Mouse (Mus musculus): ENCODE data around the gene Acaca.

GRCm38 (mm10) chr11:84353058-84353726 is 223.7 kb downstream of the Acaca start:
- TF ChIP-seq POLR2A (IDR thresholded peaks at IDR 0.05; ENCODE audit: low read depth, low read length) (no peak), CTCF (conservative IDR thresholded peaks at IDR 0.05; ENCODE audit: insufficient read depth, insufficient read length, low read depth, low read length) (no peak)

Data from kidney, adult 2 months (tissue).